11 mouse cellular contexts compared by ENCODE assay signal in the genomic region with DNA sequence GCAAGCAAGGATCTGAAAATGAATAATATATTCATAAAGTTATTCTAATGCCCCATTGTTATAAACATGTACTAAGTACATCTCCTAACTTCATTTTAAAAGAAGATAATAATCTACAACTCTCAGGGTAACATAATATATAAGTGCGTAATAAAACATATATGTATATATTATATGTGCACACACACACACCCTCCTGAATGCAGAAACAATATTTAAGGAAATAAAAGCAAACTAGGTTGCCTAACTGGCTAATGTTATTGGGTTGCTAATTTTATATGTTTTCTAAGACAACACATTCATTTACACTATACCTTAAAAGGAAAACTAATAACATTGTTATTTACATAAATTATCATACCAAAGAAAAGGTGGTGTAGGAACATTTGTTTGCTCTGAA. TPM values are rescaled to one million over a fixed set of nuclear protein-coding genes. Genes with fewer than 3 reads are reported as not detected.
DNase-seq lines count a peak whose midpoint lies in the region; ATAC-seq lines count a peak whose summit lies in the region.
"Had no signal": no experiment of that assay in that cellular context is flagged by ENCODE, and none has a peak within 500 bp of the region (broad histone marks: within the 10 kb centered on the region; RNA-seq: fewer than 3 reads in every experiment).

No protein-coding gene starts in this region.

- no peak for ATAC-seq in heart, embryonic 15.5 days (replicated peaks; ENCODE audit: insufficient number of reproducible peaks, insufficient read depth, low FRiP score, low read depth)
- ATAC-seq in megakaryocyte, adult 5-6 weeks (ENCODE audit: poor library complexity, severe bottlenecking): no peak
- ATAC-seq in limb, embryonic 13.5 days (ENCODE audit: low FRiP score, low read depth): no peak
- ATAC-seq in neural tube, embryonic 15.5 days (ENCODE audit: low FRiP score): 0 out of 2 replicates have a peak, but pooled peaks have one; percentile 14

- 94% methylated on average over 1 of the region's 1 CpGs for WGBS in heart, embryonic 15.5 days
- WGBS in limb, embryonic 13.5 days: 88% methylated on average over 1 of the region's 1 CpGs
- WGBS in neural tube, embryonic 15.5 days: 96% methylated on average over 1 of the region's 1 CpGs

- no peaks in the 10 kb centered on the region for H3K27me3 ChIP-seq in heart, embryonic 15.5 days
- H3K27me3 ChIP-seq in megakaryocyte, embryonic 14.5 days (replicated peaks): no peaks in the 10 kb centered on the region
- H3K27me3 ChIP-seq in limb, embryonic 13.5 days: no peaks in the 10 kb centered on the region
- H3K27me3 ChIP-seq in neural tube, embryonic 15.5 days (replicated peaks): no peaks in the 10 kb centered on the region
- H3K27me3 ChIP-seq: CH12.LX; hindbrain, embryonic 15.5 days; limb, embryonic 15.5 days had no signal

- no peaks in the 10 kb centered on the region for H3K36me3 ChIP-seq in heart, embryonic 15.5 days
- H3K36me3 ChIP-seq in megakaryocyte, embryonic 14.5 days (replicated peaks; ENCODE audit: low read length): no peaks in the 10 kb centered on the region
- H3K36me3 ChIP-seq in limb, embryonic 13.5 days: no peaks in the 10 kb centered on the region
- no peaks in the 10 kb centered on the region for H3K36me3 ChIP-seq in neural tube, embryonic 15.5 days
- H3K36me3 ChIP-seq: hindbrain, embryonic 15.5 days; limb, embryonic 15.5 days had no signal

- no peak for DNase-seq in heart, adult 18-20 months
- no peak for DNase-seq in cerebellum, adult 8-10 months
- no peak for DNase-seq in urinary bladder, postnatal 25 days (ENCODE audit: low spot score)

- 0 out of 2 replicates have a peak, but pooled peaks cover 2% of the 10 kb centered on the region for H3K4me1 ChIP-seq in heart, embryonic 15.5 days (replicated peaks)
- H3K4me1 ChIP-seq in megakaryocyte, embryonic 14.5 days: peaks cover 5% of the 10 kb centered on the region
- no peaks in the 10 kb centered on the region for H3K4me1 ChIP-seq in limb, embryonic 13.5 days
- peaks cover 4% of the 10 kb centered on the region for H3K4me1 ChIP-seq in neural tube, embryonic 15.5 days

- peak overlapping the region; percentile 29 for H3K4me3 ChIP-seq in heart, embryonic 15.5 days
- H3K4me3 ChIP-seq in megakaryocyte, embryonic 14.5 days (replicated peaks): peak overlapping the region; percentile 88
- H3K4me3 ChIP-seq in limb, embryonic 13.5 days: no peak overlapping the region
- H3K4me3 ChIP-seq in neural tube, embryonic 15.5 days (replicated peaks): no peak overlapping the region
- H3K4me3 ChIP-seq: hindbrain, embryonic 15.5 days; limb, embryonic 15.5 days had no signal

- H3K9me3 ChIP-seq in heart, embryonic 15.5 days (replicated peaks): no peaks in the 10 kb centered on the region
- H3K9me3 ChIP-seq in megakaryocyte, embryonic 14.5 days: no peaks in the 10 kb centered on the region
- H3K9me3 ChIP-seq in limb, embryonic 13.5 days: no peaks in the 10 kb centered on the region
- no peaks in the 10 kb centered on the region for H3K9me3 ChIP-seq in neural tube, embryonic 15.5 days (replicated peaks)
- H3K9me3 ChIP-seq: hindbrain, embryonic 15.5 days; limb, embryonic 15.5 days had no signal

- no peak overlapping the region for H3K27ac ChIP-seq in heart, embryonic 15.5 days
- H3K27ac ChIP-seq in limb, embryonic 13.5 days: no peak overlapping the region
- H3K27ac ChIP-seq in neural tube, embryonic 15.5 days (replicated peaks): no peak overlapping the region
- H3K27ac ChIP-seq: limb, embryonic 15.5 days had no signal

- H3K9ac ChIP-seq in heart, embryonic 15.5 days: no peak overlapping the region
- no peak overlapping the region for H3K9ac ChIP-seq in limb, embryonic 13.5 days
- no peak overlapping the region for H3K9ac ChIP-seq in neural tube, embryonic 15.5 days (replicated peaks)
- H3K9ac ChIP-seq: hindbrain, embryonic 15.5 days; limb, embryonic 15.5 days had no signal

- H3K4me2 ChIP-seq in heart, embryonic 15.5 days: peak overlapping the region; percentile 40; the same call in 1 of the 2 replicates
- 0 out of 2 replicates have a peak overlapping the region, but pooled peaks have one; percentile 27 for H3K4me2 ChIP-seq in limb, embryonic 13.5 days (replicated peaks)
- H3K4me2 ChIP-seq in neural tube, embryonic 15.5 days: peak overlapping the region; percentile 34; the same call in 1 of the 2 replicates
- H3K4me2 ChIP-seq: hindbrain, embryonic 15.5 days; limb, embryonic 15.5 days had no signal

RNA-seq across cellular contexts. Expression of a gene that starts 16.3 kb away (rescaled TPM):
- 0.05 and 0.15 TPM in 2 replicates for polyA plus RNA-seq in heart, embryonic 15.5 days (2015; fragmentation: Nextera tagmentation; extraction: Ambion mirVana)
- total RNA-seq in heart, adult 18-20 months (2021): 1 to 10 TPM in 1 of 2 experiments, under 1 TPM in 1; 0.92 to 2.3 TPM
- polyA plus RNA-seq in megakaryocyte, embryonic 14.5 days (2012; ENCODE audit: insufficient read depth, low replicate concordance): not detected in 2 replicates
- total RNA-seq in megakaryocyte, adult 5-6 weeks (2015): not detected in 2 replicates
- total RNA-seq in megakaryocyte, adult 5-6 weeks (2017): not detected in 2 replicates
- polyA plus RNA-seq in limb, embryonic 13.5 days (2015; fragmentation: Nextera tagmentation; extraction: Ambion mirVana): 0.50 and 0.69 TPM in 2 replicates
- 0.78 and 0.90 TPM in 2 replicates for polyA plus RNA-seq in neural tube, embryonic 15.5 days (2015; fragmentation: Nextera tagmentation; extraction: Ambion mirVana)
- total RNA-seq: CH12.LX had no signal

Comparison
In these comparisons a context has a peak if more than half of its experiments do, and no peak if none do; other contexts are left out.
1. H3K4me3 ChIP-seq: peak in heart, embryonic 15.5 days (single experiment) and megakaryocyte, embryonic 14.5 days (single experiment); none in limb, embryonic 13.5 days (single experiment) and neural tube, embryonic 15.5 days (single experiment).
2. Peak in every context shown above with its lines, with median percentiles within 50 percentile points of each other: H3K4me2 ChIP-seq.